Mouse (Mus musculus) MEL (cell line): ENCODE results near the gene Sema6d.

Experiments used
- GATA1 ChIP-seq: IDR thresholded peaks from 2 replicates; pipeline ENCODE4 v1.6.1; 2011; ENCODE audit warnings: low read depth, low read length, improper control_type of control experiment
- MAFK ChIP-seq: IDR thresholded peaks from 2 replicates; pipeline ENCODE4 v1.6.1; 2011; ENCODE audit warnings: low read depth, mild to moderate bottlenecking, low read length, improper control_type of control experiment, borderline replicate concordance

GRCm38 (mm10) chr2:124354716-124355115 is 264.9 kb downstream of the Sema6d start:
- TF ChIP-seq GATA1 = no peak
- TF ChIP-seq MAFK = no peak
